Mouse (Mus musculus): ENCODE results near the gene Kcng3.

DNA sequence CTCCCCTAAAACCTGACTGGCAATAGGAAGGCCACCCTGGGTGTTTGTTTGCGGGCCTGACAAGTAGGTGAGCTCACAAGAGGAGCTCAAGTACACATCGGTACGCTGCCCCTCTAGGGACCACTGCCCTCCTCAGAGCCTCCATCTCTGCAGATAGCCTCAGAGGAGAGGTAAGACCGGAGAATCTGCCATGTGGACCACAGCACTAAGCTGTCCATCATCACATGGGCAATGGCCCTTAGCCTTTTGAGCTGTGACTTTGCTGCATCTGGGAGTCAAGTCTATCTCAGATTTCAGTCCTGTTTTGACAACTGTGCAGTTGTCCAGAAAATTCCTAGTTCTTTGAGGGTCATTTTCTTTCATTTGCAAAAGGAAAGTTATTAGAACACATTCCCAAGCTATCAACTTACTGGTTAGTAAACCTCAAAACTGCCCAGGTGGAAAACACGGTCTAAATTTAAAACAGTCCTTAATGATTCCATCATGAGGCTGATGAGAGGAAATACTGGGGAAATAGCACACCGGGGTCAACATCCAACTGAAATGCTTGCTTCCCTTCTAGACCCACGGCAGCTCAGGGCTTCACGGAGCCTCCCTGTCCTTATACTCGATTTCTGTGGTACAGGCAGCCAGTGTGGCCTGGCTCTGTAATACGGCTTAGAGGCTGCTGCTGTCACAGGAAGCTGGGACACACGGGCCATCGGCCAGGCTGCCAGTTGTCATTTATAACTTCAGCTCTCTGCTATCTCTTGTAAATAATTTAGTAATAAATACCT lies 92.2 kb downstream of the Kcng3 start:
- no peak for TF ChIP-seq CTCF (IDR thresholded peaks at IDR 0.05; ENCODE audit: borderline replicate concordance, insufficient read depth, low read depth, low read length)
- no peak for TF ChIP-seq POLR2A (IDR thresholded peaks at IDR 0.05; ENCODE audit: borderline replicate concordance, insufficient read depth, low read length)
